Mouse (Mus musculus): ENCODE measurements around the gene Atg13.

The Atg13 gene

DNA sequence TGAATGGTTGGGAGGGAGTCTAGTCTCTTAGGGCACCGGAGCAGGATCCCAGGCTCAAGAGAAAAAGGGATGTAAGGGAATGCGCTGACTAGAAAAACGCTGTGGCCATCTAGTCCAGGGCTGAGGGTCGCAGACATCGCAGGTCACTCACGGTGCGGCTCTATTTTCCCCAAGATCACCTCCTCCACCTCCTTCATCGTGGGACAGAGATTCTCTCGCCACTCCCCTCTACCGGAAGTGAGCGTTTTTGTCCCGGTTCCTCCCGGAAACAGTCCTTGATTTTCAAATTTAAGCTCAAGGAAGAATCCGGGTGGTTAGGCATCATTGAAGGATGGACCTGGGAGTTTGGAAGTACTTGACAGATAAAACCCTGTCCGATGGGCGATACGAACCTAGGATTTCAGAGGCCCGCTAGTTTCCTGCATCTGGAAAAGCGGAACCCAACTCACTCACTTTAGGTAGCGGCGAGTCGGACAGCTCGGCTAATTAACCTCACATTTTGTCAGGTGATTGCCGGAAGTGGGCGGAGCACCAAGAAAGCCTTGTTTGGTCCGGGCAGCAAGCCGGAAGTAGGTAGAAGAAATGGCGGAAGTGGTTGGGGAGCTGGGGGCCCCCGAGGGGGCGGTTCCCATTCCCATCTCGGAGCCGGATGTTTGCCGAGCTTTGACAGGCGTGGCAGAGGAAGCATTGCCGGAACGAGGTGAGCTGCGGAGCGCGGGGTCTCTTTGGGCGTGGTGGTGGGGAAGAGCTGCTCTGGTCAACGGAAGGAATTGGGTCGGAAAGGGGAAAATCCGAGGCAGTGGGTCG lies 60.6 kb downstream of the Atg13 start, which contains the start of the genes Zfp408 and Arhgap1:
Zfp408 (minus strand) TSS at position 239 of the 807 bp plus-strand sequence.
Arhgap1 (plus strand) TSS at position 308 of the 807 bp plus-strand sequence.
- DNase-seq (ENCODE audit: low read depth, low spot score) = peak; percentile 97

DNA sequence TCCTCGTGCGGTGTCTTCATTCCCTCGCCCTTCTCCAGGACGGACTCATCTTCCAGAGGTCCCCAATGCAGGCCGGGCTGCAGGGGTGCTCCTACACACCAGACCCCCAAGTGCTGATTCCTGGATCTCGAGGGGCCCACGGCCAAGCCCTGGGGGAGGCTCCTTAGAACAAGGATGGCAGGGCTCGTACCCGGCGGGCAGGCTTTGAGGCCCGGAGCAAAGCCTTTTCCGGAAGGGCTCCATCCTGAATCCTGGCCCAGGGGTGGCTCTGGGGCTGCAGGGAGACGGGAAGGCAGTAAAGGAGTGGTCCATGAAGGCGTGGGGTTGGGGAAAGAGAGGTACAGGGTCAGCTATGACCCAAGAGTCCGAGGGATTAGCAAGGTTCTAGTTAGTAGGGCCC lies 61.2 kb downstream of the Atg13 start:
- no peak for DNase-seq (ENCODE audit: low read depth, low spot score)

DNA sequence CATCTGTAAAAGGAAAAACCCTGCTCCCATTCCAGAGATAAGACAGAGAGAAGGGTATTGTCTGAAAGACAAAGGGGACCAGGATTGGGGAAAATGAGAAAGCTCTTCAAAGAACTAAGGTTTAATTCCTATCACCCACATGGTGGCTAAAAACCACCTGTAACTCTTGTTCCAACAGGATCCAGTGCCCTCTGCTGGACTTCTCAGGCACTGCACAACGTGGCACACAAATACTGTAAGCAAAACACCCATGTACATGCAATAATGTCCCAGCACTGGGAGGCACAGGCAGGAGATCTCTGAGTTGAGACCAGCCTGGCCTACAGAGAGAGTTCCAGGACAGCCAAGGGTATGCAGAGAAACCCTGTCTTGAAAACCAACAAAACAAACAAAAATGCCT lies 63.6 kb downstream of the Atg13 start:
- peak; percentile 65 for DNase-seq (ENCODE audit: low read depth, low spot score)

DNA sequence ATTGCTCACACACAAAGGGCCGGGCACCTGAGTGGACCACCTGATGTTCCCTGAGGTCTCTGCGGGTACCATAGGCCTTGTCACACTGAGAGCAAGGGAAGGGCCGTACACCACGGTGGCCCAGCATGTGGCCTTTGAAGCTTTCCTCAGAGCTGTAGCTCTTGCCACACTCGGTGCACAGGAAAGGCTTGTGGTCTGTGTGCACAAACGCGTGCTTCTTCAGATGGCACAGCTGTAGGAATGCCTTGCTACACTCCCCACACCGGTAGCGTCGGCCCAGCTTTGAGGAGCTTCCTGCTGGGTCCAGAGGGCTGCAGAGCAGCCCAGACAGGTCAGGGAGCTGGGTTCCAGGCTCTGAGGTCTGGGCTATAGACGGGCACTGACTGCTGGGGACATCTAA lies 64.6 kb downstream of the Atg13 start:
- no peak for DNase-seq (ENCODE audit: low read depth, low spot score)

DNA sequence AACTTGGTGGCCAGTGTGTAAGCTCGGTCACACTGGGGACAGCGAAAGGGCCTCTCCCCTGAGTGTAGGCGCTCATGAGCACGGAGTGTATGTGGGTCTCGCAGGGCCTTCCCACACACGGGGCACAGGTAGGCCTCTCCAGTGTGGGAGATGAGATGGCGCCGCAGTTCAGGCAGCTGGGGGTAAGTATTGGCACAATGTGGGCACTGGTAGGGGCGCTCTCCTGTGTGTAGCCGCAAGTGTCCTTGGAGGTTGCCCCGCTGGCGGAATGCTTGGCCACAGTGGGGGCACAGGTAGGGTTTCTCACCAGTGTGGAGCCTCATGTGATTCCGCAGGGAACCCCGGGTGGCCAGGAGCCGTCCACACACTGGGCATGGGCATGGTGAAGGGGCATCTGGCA lies 65.0 kb downstream of the Atg13 start:
- DNase-seq (ENCODE audit: low read depth, low spot score) = no peak

DNA sequence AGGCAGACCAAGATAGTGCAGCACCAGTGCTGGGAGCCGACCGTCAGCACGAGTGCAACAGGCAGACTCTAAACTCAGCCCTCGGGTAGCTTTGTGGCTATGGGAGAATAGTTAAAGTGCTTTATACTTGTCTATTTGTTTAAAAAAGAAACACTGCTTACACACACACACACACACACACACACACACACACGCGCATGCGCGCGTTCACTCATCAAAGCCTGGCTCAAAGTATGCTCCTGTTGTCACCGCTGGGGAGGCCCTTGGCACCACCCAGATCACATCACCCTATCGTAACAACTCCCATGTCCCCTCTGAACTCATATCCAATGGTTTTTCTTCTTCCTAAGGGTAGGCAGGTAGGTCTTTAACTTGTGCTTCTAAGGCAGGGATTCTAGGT lies 66.4 kb downstream of the Atg13 start:
- DNase-seq (ENCODE audit: low read depth, low spot score) = no peak

DNA sequence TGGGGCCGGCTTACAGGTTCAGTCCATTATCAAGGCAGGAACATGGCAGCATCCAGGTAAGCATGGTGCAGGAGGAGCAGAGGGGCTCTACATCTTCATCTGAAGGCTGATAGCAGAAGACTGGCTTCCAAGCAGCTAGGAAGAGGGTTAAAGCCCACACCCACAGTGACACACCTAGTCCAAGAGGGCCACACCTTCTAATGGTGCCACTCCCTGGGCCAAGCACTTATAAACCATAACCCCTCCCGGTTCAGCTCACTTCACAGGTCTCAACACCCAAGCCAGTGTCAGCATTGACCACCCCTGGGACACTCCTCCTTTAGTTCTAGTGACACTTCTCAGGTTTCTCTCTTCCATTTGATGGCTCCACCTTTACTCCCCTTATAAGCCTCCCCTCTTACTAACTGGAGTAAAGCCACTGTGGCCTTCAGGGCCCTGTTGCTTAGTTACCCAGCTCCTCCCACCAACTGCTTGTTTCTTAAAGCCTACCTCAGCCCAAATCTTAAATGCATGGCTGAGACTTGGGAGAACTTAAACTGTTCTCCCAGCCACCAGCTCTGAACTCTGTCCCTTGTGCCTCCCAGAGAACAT lies 67.5 kb downstream of the Atg13 start:
- no peak for DNase-seq (ENCODE audit: low read depth, low spot score)

DNA sequence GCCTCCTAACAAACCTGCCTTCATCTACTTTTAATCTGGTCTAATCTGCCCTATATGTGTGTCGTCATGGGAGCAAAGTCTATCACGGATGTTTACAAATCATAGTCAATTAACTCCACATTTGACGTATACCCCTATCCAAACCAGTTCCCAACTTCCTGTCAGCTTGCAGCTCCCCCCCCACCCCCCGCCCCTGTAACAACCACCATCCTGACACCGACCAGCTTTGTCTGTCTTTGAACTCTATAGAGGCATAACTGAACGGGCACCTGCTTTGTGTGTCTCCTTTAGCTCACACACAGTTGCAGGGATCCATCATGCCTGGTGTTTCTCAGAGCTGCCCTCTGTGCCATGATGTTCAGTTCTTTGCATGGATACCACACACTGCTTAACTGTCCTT lies 71.4 kb downstream of the Atg13 start:
- no peak for DNase-seq (ENCODE audit: low read depth, low spot score)

DNA sequence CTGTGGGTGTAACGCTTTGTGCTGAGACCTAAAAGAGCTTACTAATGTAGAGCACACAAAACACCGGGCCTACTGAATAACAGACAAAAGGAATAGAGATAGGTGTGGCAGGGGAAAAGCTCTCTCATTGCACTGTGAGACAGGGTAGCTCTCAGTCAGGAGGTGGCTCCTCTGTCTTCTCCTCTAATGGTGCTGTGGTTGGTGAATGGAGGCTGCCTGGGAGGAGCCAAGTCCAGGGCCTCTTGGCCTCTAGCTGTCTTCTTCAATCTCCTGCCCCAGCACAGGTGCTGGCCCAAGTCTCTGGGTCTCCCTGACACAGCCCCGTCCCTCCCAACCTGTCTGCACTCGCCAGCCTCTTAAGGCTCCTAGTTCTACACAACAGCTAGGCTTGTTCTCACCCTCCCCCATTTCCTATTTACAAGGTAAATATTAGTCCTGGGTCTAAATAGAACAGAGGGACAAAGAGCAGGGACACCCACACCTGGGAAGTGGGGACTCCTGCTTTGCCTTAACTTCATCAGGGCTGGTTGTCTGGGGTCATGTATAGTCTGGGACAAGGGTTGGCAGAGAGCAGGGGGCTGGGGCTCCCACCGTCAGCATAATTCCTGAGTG lies 73.5 kb downstream of the Atg13 start:
- DNase-seq (ENCODE audit: low read depth, low spot score) = no peak

DNA sequence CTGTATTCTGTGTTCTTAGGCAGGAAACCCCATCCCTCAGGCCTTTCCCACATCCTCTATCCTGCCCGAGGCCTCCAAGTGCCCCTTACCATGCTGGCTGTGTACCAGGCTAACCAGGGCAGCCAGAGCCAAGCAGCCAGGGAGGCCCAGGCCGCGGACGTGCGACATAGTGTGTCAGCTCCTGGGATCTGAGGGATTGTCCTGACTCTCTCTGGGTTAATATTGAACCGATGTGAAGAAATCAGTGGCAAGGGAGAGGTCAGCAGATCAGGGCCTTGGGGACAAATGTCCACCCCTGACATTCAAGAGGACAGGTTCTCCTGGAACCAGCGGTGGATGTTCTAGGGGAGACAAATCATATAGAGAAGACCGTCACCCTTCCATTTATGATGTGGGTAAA lies 74.1 kb downstream of the Atg13 start, which contains the start of gene F2:
F2 (minus strand) TSS at position 186 of the 400 bp plus-strand sequence.
- no peak for DNase-seq (ENCODE audit: low read depth, low spot score)

DNA sequence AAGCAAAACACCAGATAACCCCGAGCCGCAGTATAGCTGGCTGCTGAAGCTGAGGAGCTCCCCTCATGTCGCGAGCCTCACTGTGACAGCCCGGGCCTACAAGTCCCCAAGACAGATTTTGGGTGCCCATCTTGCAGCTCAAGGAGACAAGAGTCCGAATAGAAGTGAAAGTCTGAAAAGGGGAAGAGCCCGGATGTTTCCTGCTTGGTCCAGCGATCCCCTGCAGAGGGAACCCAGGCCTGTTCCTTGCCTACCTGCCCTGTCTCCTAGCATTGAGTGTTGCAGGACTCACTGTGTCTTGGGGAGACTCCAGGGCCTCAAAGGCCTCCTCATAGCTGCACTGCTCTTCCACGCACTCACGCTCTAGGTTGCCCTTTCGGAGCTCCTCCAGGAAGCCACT lies 74.9 kb downstream of the Atg13 start:
- DNase-seq (ENCODE audit: low read depth, low spot score) = no peak

DNA sequence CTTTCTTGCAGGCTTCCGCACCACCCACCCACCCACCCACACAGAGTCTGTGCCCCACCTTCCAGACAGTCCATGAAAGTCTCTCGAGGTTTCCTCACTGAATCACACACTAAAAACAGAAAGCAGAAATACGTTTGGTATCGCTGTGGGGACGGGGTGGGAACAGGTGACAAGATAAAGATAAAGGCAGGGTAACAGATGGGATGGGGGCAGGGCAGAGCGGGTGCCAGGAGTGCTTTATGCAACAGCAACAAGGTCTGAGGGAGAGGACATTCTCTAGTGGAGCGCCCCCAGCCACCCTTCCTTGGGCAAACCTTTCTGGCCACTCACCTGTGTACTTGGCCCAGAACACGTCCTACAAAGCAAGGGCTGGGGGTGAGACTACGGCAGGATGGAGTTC lies 75.5 kb downstream of the Atg13 start:
- DNase-seq (ENCODE audit: low read depth, low spot score) = no peak

DNA sequence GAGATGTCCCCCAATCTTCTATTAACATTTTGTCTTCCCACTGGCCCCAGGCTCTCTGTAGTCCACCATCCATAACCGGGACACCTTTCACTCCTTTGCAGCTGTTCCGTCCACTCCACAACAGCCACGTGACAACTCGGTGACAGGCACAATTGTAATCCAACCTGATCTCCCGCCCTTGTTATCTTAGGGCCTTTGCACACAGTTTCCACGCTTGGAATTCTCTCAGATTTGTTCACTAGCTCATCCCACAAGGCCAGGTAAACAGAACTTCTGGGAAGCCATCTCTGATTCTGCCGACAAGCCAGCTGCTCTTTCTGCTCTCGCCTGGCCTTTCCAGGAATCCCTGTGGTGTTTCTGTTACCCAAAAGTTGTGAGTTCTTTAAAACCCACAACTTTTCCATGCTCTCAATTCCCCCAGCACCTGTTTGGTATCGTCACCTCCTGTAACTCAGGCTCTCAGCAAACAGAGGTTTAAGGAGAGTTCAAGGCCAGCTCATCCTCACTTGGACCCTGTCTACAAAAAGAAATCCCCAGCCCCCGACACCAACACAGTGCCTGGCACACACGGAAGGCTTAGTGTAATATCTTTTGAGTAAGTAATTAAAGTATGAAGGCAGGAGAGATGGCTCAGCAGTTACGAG lies 76.9 kb downstream of the Atg13 start:
- DNase-seq (ENCODE audit: low read depth, low spot score) = no peak

DNA sequence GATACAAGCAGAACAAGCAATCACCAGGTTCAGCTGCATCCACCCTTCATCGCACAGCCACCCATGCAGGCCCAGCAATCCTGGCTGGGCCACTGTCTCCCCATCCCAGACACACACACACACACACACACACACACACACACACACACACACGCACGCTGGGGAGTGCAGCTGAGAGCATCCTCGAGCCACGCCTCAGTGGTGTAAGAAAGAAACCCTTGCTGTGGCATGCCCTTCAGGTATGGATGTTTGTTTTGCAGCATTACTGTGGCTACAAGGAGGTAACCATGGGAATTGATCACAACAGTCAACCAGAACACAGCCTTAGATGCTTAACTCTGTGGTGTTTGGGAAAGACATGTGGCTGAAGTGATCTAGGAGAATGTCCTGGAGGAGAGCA lies 78.1 kb downstream of the Atg13 start:
- no peak for DNase-seq (ENCODE audit: low read depth, low spot score)

DNA sequence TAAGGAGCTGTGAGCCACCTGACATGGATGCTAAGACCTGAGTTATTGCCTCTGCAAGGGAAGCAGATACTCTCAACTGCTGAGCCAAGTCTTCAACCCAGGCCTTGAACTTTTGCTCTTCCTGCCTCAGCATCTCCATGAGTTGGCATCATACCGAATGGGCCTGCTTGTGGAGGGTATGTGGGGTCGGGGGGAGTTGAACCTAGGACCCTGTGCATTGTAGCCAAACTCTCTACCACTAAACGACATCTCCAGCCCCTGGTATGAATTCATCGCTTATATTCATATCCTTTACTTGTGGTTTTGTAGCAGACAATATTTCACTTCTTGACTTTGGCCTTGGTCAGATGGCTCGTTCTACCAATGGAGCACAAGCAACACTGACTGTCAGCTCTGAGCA lies 78.5 kb downstream of the Atg13 start:
- DNase-seq (ENCODE audit: low read depth, low spot score) = no peak

DNA sequence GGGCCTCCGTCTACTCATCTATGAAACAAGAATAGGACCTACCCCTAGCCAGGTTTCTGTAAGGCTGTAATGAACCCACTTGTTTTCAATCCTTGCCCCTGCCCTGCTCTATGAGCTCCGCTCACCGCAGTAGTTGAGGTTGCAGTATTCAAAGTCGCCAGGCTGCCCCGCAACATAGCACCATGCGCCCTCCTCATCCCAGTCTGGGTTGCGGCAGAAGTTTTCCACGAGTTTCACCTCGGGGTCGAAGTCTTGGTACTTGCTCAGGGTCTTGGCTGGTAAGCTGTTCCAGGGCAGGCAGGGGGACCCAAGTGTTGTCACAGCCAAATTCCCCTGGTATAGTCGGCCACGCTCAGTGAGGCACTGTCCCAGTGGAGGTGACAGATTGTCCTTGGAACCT lies 80.0 kb downstream of the Atg13 start:
- no peak for DNase-seq (ENCODE audit: low read depth, low spot score)

DNA sequence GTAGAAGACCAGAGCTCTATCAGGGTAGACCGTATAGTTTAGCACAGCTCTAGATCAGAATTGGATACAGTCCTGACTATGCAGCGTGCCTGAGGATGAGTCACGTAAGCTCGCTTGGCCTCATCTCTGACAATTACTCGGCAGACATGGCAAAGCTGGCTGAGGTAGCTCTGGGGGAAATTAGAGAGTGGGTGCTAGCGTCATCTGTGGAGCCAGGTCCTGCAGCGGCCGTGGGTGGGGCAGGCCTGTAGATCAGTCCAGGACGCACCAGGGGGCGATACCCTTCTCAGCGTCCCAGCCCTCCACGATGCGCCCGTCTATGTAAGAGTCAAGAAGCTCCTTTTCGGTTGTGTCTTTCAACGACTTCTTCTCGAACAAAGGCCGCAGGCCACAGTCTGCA lies 80.7 kb downstream of the Atg13 start:
- DNase-seq (ENCODE audit: low read depth, low spot score) = no peak

DNA sequence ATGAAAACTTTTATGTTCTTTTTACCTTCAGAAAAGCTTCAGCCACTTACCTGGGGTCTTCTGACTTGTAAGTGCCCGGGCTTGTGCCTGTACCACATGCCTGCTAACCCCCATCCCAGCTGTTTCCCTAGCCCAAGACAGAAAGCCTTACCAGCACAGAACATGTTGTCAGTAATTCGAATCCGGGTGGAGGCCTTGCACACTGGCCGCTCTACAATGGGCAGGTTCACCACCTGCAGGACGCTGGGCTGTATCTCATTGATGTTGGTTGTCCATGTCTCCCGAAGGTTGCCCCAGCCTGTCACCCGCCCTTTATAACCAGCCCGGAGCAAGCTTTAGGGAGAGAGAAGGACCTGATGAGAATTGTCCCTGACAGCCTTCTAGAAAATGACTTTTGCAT lies 82.2 kb downstream of the Atg13 start:
- no peak for DNase-seq (ENCODE audit: low read depth, low spot score)

DNA sequence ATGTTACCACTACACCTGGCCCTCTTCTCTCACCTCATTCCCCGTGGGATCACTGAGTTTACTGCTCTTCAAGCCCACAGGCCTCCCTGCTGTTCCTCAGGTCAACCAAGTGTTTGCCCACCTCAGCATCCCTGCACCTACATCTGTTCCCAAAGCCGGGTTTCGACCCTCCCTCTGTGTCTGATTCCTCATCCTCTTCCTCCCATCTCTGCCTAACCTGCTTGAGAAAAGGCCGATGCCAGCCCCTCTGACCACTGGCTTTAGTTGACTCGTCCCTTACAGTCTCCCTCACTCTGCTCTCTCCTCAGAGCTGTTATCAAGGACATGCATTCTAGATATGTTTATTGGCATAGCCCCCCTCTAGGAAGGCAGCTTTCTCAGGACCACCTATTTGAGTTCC lies 82.9 kb downstream of the Atg13 start:
- no peak for DNase-seq (ENCODE audit: low read depth, low spot score)

Data from forelimb bud, embryonic 11.5 days (tissue).